Mouse (Mus musculus) cerebellum, postnatal 25 days (tissue): ENCODE measurements at regions not wholly inside any gene's neighbourhood (a gene's known extent, or its start where the extent isn't known, plus 50 kb on each side); places are given as distances from the start of the nearest gene placed in this dataset.
"Not testable (repeated sequence)": the region's sequence is repeated elsewhere in the genome, so short reads cannot be mapped to it uniquely, and the experiment has no call there.

ENCODE experiments used
- DNase-seq, 2 experiments: peaks; one replicate each; pipeline ENCODE4 v3.0.0; 2021; ENCODE audit warnings: mixed read lengths in 2 of 2

GRCm38 (mm10) chr1:146955688-146956214 is 461.2 kb downstream of the Brinp3 start:
- no peak for DNase-seq

- no peak for DNase-seq
These were observed 461.8 kb downstream of the Brinp3 start for GRCm38 (mm10) chr1:146956347-146956746.

DNA sequence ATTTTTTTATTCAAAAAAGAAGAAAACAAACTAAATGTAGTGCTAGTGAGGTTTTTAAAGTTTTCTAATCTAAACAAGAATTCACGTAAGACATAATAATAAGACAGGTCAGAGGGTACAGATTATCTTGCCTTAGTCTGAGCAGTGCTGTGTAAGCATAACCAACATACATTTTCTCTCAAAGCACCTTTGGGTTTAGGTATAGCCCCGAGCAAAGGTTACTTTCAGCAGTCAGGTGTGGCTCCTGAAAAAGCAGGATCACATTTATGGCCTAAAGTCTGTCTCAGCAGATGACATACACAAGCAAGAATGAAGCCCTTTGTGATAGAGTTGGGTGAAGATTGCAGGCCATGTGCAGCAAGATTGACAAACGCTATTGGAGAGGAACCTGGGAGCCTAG is 465.9 kb downstream of the Brinp3 start:
- no peak for DNase-seq

DNA sequence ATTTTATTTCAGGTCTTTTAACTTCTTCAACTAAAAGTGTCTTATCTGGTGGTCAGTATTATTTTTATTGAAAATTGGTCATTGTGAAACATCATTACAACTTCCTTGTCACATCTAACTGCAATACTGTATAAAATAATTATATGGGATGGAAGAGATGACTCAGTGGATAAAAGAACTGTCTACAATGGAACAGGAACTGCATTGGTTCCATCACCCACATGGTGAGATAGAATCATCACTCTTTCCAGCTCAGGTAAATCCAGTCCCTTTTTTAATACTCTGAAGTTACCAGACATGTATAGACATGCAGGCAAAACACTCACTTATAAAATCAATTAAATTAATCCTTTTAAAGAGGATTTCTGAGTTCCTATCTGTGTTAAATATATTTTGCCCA is 473.0 kb downstream of the Brinp3 start:
- DNase-seq: no peak

DNA sequence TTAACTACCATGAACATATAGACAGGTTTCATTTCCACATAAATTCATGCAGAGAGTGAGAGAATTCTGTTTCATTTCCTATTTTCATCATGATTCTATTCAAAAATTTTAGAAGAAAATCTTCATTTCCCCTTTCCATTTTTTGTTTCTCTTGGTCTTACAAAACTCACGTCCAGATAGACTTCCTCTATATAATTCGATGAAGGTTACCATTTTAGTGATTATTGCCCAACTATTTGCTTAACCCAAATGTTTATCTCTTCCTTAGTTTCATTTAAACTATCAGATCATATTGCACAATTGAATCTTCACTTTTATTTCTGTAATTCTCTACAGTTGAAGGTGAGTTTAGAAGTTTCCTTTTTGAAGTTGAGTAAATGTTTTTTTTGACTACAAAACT is 473.4 kb downstream of the Brinp3 start:
- DNase-seq: no peak

- no peak for DNase-seq
These were observed 489.1 kb downstream of the Brinp3 start for GRCm38 (mm10) chr1:146983433-146984186.

DNA sequence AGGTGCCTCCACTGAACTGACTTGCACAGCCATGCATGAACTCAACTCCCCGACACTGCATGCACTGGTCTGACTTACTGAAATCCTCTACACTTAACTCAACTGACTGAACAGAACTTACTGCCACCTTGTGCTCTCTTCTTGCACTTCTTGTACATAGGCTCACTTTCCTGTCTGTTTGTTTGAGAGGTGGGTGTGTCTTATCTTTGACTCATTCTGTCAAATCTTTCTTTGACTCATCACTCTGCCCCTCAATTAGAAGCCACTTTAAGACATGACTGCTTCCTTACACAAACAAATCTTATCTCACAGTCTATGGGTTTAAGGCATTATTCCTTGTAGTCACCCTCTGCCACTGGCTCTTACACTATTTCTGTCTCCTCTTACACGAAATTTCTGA is 505.5 kb downstream of the Brinp3 start:
- DNase-seq: no peak

GRCm38 (mm10) chr1:147047714-147048113 is 553.2 kb downstream of the Brinp3 start:
- no peak for DNase-seq

- no peak for DNase-seq
These were observed 563.9 kb downstream of the Brinp3 start for GRCm38 (mm10) chr1:147058504-147058903.

GRCm38 (mm10) chr1:147074166-147074565 is 579.6 kb downstream of the Brinp3 start:
- peak; percentile 16 to 62 for DNase-seq

GRCm38 (mm10) chr1:147084129-147084799 is 589.7 kb downstream of the Brinp3 start:
- no peak for DNase-seq

DNA sequence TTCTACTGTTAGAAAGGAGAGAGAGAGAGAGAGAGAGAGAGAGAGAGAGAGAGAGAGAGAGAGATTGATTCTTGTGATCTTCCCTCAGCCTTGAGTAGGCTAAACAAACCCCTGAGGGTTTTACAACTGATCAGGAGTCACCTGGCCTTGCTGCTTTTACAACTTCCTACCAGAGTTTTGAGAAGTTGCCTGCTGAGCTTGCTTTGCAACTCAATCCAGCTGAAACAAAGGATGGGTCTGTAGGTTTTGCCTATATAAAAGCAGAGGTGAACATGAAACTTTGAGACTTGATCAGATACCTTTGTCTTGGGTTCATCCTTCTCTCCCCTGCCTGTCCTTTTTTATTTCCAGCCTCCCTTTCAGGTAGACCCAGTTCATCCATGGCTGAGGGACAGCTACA is 631.0 kb downstream of the Brinp3 start:
- no peak for DNase-seq

DNA sequence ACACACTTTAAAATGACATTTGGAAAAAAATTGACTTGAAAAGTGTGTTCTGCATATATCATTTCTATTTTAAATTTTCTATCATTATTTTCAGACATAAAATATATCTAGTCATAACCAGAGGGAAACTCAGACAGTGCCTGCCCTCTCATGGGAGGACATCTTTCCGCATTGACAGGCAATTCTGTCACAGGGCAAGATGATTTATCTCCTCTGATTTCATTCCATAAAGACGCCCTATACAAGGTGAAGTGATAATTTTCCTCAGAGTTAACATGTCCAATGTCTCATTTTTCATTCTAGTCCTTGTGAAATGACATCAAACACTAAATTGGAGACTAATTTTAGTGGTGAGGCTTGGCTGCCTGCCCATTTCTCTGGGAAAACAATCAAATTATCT is 643.6 kb downstream of the Brinp3 start:
- peak in 1 of 2 experiments; percentile 12 for DNase-seq

DNA sequence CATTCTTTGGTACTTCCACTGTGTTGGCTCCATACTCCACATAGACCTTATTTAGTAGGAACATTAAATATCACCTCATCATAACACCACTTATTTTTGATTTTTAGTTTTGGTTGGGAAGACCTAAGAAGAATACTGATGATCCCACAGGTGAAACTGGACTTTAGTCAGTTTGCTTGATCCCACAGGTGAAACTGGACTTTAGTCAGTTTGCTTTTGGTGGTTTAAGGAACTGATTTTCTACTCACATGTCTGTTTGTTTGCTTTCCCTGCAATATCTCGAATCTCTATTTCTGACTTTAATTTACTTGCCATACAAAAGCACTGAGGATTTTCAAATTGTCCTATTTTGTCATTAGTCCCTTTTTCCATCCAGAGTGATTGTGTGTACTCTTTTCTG is 680.8 kb downstream of the Brinp3 start:
- DNase-seq: no peak

DNA sequence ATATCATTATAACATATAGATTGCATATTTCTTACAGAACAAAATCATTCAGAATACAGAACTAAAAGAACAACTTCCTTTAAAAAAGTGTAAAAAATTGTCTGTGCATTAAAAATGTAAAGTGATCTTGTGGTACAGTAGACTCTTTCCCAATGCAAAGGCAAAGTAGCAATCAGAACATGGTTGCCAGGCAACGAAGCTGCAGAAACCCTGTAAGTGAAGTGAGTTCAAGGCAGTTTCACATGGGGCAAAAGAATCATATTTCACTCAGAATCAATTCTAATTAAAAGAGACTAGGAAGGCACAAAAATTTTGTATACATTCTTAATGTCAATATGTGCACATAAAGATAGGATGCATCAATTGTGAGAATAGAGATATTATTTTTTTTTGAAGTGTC is 692.2 kb downstream of the Brinp3 start:
- DNase-seq: no peak

- DNase-seq: no peak
These were observed 692.9 kb downstream of the Brinp3 start for GRCm38 (mm10) chr1:147187251-147188025.

DNA sequence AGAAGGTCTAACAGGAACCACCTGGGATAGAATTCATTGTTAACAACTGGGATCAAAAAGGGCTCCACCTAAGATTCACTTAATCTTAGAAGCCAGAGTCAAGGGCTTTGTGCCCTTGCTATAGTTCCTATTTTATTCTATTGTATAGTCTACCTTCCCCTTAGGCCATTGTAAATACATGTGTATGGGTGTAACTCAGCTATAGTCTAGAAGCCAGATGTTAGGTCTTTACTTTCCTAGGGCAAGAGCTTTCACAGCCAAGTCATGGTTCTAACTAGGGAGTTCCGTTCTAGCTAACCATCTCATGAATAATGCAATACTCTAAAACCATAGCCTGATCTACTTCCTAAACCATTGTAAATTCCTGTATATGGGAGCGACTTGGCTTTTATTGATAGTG is 705.4 kb downstream of the Brinp3 start:
- not testable (repeated sequence) for DNase-seq

DNA sequence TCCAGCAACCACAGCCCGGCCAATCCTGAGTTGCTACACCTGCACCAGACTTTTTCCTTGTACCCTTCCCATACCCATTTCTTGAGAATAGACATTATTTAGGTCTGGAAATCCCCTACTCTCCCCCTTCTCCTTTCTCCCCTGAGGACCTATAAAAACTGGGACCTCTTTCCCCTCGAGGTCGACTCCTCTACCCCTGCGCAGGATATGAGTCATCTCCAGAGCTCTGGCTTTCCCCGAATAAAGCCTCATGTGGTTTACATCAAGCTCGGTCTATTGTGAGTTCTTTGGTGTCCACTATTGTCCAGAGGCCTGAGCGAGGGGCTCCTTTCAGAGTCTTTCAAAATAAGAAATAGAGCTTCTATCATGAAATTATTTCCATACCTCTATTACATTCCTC is 720.3 kb downstream of the Brinp3 start:
- not testable (repeated sequence) for DNase-seq

GRCm38 (mm10) chr1:147217965-147218364 is 723.4 kb downstream of the Brinp3 start:
- DNase-seq: no peak

DNA sequence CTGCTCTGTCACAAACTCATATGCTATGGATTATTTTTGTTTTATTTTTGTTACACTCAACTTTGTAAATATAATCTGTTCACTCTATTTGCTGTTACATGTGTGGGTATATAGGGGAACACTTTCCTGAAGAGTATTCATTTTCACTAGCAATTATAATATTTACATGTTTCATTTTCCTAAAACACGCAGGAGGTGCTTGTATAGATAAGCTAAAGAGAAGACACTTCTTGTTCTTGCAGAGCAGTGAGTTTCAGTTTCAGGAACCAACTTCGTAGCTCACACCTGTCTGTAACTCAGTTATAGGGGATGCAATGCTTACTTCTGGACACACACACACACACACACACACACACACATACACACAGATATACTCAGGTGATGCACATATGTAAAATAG is 724.9 kb downstream of the Brinp3 start:
- DNase-seq: no peak

DNA sequence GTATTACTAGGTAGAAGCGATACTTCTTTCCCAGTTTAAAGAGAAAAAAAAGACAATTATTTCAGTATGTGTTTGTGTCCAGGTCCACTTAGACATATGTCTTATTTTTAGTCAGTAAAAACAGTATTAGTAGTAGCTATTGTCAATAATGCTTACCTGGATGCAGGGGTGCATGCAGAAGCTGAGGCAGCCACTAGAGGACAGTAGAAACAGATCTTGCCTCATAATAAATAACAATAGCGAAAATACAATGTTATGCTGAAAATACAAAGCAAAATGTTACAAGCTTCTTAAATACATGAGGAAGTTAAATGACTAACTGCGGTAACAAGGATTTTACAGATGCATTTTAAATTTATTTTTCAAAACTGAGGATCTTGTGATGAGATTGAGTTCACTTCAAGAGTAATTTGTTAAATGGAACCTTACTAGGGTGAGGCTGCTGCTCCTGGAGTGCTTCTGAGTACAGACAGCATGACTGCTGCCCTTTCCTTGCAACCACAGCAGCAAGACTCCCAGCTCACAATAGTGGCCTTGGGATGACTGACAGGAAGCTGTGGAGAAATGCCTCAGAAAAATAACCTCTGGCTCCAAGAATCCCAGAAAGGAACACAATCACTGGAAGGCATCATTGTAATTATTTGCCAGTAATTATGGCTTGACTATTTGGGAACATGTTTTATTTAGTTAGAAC is 728.8 kb downstream of the Brinp3 start:
- peak in 1 of 2 experiments; percentile 21 for DNase-seq

- no peak for DNase-seq
These were observed 743.0 kb downstream of the Brinp3 start for GRCm38 (mm10) chr1:147237565-147237964.

DNA sequence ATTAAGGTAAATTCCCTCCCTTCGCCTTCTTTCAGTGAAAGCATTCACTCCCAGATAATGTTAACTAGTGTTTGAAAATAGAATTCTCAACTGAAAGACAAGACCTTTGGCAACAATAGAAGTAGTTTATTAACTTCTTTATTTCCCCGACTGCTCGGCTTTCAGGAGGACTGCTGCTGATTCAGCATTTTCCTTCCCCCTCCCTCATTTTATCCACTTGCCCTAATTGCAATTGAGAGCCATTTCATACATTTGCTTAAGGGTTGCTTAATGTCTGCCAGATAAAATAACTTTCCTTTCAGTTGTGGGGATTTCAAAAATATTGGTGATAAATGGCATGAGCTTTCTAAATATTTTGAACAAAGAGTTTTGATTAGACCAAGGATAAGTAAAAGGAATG is 744.5 kb downstream of the Brinp3 start:
- DNase-seq: no peak
